Mouse (Mus musculus): ENCODE results near the gene Crcp.

Gene Crcp

DNA sequence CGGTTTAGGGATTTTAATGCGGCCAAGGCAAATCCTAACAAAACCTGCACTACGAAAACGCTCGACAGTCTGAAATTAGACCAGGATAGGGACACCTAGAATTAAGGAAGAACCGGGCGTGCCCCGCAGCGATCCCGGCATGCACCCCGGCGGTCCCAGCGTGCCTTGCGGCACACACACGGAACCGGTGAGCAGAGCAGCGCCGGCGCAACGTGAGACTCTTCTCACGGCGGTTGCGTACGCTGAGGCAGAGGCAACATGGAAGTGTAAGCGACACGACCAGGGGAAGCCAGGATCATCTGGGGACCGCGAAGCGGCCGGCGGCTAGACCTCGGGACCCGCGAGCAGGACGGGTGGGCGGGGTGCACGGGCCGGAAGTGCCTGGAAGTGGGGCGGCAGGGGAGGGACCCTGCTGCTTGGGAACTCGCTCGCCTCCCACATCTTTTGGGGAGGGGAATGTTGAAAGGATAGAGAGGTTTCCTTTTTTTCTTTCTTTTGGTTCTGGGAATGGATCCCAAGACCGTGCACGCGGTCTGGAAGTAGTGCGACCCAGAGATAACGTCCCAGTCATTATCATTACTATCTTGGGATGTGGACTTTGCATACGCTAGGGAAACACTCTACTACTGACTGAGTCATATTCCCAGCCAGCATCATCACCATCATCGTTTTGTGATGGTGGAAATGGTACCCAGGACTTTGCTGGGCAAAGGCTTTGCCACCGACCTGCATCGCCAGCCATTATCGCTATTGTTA is at the start of gene Crcp, which contains the start of gene Asl:
Crcp (plus strand) TSS at position 149 of the 756 bp plus-strand sequence.
Asl (minus strand) TSS at position 106 of the 756 bp plus-strand sequence.
- peak; percentile 80 for DNase-seq (ENCODE audit: inconsistent ontology term)

DNA sequence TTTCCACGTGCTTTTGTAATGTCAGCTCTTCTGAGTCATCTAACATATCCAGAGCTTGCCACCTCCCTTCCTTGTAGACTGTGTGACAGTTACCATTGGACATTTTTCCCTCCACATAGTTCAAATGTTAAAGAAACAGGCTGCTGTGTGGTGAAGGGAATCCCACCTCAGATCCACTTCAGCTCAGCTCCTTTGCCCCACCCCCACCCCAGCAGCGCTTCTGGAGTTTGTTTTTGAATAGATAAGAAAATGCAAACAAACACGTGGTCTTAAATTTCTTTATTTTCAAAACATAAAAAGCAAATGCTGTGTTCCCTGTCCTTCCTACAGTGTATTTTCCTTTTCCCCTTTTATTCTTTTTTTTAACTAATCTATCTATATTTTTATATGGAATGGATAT is 48.9 kb upstream of the Crcp start:
- DNase-seq (ENCODE audit: inconsistent ontology term): no peak

DNA sequence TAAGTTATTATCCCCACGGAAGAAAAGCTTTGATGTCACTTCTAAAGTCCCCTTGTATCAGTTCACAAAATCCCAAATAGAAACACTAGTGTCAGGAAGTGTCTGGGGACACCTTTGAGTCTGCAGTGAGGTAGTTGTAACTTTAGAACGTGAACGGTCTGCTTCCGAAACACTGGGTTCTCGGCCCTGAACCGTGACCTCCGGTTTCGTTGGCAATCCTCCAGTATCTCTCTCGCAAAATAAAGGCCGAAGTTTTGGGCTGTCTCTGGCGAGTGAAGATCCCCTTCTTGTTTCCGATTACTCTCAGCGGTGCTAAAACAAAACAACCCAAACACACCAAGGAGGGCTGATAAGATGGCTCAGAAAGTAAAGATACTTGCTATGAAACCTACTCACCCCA is 39.7 kb upstream of the Crcp start:
- no peak for DNase-seq (ENCODE audit: inconsistent ontology term)

DNA sequence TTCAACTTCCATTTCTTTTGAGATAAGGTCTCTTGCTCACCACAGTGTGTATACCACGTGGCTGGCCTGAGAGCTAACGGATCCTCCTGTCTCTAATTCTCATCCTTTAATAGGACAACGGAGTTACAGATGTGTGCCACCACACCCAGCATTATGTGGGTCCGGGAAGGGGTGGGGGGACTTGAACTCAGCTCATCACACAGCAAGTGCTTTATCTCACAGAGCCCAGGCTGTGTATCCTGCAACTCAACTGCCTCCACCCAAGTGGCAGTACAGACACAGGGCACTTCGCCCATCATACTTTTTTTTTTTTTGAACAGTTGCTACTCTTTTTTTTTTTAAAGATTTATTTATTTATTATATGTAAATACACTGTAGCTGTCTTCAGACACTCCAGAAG is 37.2 kb upstream of the Crcp start:
- no peak for DNase-seq (ENCODE audit: inconsistent ontology term)

DNA sequence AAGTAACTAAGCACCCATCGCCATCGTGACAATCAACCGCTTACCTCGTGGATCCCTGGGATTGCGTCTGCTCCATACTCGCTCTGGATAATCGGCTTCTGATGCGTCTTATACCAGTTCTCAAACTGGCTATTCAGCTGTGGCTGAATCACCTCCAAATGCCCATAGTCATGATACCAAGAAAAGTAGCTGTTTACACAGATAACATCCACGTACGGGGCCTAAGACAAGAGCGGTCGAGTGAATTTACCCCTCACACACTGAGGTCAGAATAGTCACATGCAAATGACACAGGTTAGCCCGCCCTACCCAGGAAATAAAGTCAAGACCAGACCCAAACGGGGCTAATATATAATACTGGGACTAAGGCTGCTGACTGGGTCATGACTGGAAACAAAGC is 35.7 kb upstream of the Crcp start:
- no peak for DNase-seq (ENCODE audit: inconsistent ontology term)

DNA sequence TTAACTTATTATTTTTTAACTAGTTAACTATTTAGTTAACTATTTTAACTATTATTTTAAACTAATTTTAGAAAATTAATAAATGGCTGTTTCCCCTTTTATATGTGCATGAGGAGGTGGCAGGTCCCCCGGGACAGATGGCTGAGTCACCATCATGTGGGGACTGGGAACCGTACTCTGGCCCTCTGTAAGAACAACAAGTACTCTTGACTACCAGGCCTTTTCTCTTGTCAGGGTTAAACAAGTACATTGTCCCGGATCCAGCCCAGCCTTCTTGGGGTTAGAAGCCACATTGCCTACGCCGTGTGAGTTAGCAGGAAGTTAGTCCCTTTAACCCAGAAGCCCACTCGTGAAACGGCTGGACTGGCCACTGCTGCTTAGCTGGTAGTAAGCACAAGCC is 34.1 kb upstream of the Crcp start:
- no peak for DNase-seq (ENCODE audit: inconsistent ontology term)

GRCm38 (mm10) chr5:129997700-129998099 is 31.4 kb upstream of the Crcp start:
- no peak for DNase-seq (ENCODE audit: inconsistent ontology term)

DNA sequence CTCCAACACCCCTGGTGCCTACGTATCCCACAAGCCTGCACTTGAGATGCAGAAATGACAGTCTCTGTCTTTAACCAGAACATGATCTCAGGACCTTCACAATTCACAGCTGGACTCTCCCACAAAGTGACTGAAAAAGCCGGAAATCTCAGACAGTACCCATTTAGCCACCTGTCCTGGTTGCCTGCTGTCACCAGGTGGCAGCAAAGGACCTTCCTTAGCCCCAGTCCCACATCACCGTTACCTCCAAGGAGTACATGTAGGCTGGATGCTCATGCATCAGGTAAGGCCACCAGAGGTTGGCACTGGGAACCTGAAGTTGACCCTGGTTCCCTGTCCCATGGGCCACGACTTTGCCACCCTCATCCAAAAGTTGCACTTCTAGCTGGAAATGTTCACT is 30.0 kb upstream of the Crcp start:
- peak; percentile 34 for DNase-seq (ENCODE audit: inconsistent ontology term)

- no peak for DNase-seq (ENCODE audit: inconsistent ontology term)
Measured at GRCm38 (mm10) chr5:130000735-130001134, 28.4 kb upstream of the Crcp start.

DNA sequence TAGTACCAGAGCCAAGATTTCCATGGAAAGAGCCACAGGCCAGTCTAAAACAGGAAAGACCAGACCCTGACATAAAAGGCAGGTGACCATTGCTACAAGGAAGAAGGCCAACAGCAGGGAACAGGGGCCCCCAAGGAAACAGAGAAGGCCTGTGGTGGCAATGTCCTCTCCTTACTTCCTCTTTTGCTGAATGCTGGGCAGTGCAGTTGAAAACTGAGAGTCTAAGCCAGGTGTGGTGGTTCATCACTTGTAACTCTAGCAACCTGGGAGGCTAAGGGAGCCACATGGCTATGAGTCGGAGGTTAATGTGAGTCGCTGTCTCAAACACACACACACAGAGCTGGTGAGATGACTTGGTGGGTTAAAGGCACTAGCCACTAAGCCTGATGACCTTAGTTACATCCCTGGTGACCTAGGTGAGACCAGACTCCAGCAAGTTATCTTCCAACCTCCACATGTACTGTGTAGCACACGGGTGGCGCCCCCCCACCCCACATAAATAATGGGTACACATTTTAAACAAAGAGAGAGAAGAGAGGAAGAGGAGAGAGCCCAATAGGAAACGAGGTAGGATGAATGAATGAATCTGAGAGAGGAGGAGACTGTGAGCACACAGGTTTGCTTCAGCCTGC is 27.6 kb upstream of the Crcp start:
- DNase-seq (ENCODE audit: inconsistent ontology term): no peak

GRCm38 (mm10) chr5:130002301-130003146 is 26.6 kb upstream of the Crcp start, which contains the start of gene Gusb:
Gusb (minus strand) TSS chr5:130003049.
- peak; percentile 77 for DNase-seq (ENCODE audit: inconsistent ontology term)

DNA sequence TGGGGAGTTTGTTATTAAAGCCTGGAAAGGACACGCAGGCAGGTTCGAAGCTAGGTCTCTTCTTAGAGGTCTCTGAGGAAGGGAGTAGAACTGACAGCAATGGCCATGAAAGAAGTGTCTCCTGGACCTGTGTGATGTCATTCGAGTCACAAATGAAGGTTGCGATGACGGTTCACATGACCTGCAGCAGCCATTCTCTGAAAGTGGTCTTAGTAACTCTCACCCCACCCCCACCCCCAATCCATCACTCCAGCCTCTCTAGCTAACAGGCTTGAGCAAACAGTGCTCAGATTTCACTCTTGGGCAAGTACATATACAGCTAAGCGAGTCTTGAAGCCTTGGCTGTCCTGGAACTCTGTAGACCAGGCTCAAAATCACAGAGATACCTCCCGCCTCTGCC is 25.9 kb upstream of the Crcp start:
- no peak for DNase-seq (ENCODE audit: inconsistent ontology term)

DNA sequence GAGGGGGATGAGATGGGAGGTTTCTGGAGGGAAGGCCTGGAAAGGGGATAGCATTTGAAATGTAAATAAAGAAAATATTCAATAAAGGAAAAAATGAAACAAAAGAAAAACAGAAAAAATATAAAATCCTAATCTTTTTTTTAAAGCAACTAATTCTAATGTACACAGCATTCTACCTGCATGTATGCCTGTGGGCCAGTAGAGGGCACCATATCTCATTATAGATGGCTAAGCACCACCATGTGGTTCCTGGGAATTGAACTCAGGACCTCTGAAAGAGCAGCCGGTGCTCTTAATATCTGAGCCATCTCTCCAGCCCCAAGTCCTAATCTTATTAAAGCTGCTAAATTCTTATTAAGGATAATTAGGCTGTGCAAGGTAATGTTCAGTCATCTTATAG is 21.7 kb upstream of the Crcp start:
- no peak for DNase-seq (ENCODE audit: inconsistent ontology term)

DNA sequence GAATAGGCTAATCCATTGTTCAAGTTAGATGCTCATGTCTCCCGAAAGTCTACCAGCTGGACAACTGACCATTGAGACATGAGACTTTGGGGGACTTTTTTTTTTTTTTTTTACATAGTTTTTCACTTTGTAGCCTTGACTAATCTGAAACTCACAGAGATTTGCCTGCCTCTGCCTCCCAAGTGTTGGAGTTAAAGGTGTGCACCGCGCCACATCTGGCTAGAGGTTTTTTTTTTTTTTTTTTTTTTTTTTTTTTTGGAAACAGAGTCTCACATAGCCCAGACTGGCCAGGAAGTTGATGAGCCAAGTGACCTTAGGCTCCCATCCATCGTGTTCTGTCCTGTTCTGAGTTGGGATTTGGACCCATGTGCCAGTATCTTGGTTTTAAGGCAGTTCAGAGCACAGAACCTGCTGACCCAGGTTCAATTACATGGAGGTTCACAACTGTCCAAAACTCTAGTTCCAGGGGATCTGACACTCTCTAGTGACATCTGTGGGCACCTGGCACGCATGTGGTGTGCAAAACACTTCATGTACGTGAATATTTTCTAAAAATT is 21.0 kb upstream of the Crcp start:
- no peak for DNase-seq (ENCODE audit: inconsistent ontology term)

GRCm38 (mm10) chr5:130009784-130010183 is 19.3 kb upstream of the Crcp start:
- no peak for DNase-seq (ENCODE audit: inconsistent ontology term)

DNA sequence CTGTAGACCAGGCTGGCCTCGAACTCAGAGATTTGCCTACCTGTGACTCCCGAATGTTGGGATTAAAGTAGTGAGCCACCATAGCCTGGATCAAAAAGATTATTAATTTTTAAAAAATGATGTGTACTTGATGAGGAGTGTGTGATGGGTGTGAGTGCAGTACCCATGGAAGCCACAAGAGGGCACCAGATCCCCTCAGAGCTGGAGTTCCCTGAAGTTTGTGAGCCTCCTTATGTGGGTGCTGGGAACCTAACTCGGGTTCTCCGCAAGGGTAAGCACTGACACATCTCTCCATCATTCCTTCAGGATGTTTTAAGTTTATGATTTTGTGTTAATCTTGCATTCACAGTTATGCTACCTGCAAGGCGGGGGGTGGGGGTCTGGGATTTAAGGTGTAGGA is 18.1 kb upstream of the Crcp start:
- no peak for DNase-seq (ENCODE audit: inconsistent ontology term)

DNA sequence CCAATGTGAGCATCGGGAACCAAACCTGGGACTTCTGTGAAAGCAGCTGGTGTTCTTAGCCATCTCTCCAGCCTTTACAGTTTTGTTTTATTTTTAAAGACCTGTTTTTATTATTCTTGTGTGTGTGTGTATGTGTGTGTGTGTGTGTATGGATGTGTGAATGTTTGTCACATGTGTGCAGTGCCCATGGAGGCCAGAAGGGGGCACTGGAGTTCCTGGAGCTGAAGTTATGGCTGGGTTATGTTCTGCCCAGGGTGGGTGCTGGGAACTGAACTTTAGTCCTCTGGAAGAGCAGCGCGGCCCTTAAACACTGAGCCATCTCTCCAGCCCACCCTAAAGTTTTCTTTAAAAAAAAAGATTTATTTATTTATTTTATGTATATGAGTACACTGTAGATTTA is 14.0 kb upstream of the Crcp start:
- DNase-seq (ENCODE audit: inconsistent ontology term): no peak

GRCm38 (mm10) chr5:130019461-130019860 is 9.6 kb upstream of the Crcp start:
- DNase-seq (ENCODE audit: inconsistent ontology term): peak; percentile 36

DNA sequence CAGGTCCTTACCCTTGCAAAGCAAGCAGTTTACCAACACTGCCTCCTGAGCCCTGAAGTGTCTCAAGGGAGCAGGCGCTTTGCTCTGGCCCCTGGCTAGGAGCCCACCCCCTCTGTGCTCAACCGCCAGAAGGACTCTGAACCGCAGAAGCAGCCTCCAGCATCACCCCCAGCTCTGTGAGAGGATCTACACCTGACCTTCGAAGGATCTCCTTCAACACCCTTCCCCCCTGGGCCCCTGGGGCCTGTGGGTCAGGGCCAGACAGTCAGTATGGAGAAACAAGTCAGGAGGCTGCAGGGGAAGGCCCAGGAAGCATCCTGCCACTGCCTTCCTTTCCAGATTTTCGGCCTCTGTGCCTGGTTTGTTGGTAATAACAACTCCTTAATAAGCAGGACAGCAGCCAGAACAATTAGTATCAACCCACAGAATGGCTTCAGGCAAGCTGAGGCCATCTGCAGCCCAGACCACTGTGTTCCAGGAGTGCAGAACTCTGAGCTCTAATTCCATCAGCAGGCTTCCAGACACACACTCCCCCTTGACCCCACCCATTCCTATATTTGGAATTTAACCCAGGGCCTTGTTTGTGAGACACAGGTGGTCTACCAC is 7.6 kb upstream of the Crcp start:
- peak; percentile 69 for DNase-seq (ENCODE audit: inconsistent ontology term)

DNA sequence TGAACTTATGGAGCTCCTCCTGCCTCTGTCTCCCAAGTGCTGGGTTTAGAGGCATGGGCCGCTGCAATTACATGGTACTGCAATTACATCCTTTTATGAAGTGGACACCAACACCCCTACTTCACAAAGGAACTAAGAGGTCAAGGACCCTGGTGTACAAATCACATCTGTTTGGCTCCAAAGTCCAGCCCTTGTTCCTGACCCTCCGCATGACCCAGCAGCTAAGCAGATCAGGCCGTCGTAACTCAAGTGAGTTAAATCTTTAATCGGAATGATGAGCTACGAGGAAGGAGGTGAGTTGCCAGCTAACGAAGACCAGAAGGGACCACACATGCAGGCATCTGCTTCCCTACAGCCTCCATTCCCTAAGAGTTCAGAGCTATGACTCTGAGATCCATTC is 6.7 kb upstream of the Crcp start:
- DNase-seq (ENCODE audit: inconsistent ontology term): no peak

GRCm38 (mm10) chr5:130023067-130023766 is 5.9 kb upstream of the Crcp start:
- peak; percentile 26 for DNase-seq (ENCODE audit: inconsistent ontology term)
